Mouse (Mus musculus) MEL (cell line): ENCODE data around the gene Kcnc3. TPM values are rescaled to one million over a fixed set of nuclear protein-coding genes. Genes with fewer than 3 reads are reported as not detected.

Source experiments
- DNase-seq: peaks from one replicate; pipeline ENCODE4 v3.0.0; 2011; ENCODE audit warnings: low read depth, low spot score
- H3K27ac ChIP-seq: 2 replicates; pipeline ENCODE4 v1.5.1; 2012; ENCODE audit warnings: low read depth, mild to moderate bottlenecking, control low read depth, low read length, moderate library complexity; ENCODE audit not compliant: control insufficient read depth
- H3K27me3 ChIP-seq, 2 experiments: fragments of 150-350 bp in 1 of 2; sonication (generic) in 1 of 2; 2 replicates each; pipeline ENCODE4 v1.6.1; 2012; ENCODE audit warnings: low read length in 2 of 2, mild to moderate bottlenecking in 2 of 2, improper control_type of control experiment in 1 of 2, moderate library complexity in 1 of 2; ENCODE audit not compliant: insufficient read depth in 2 of 2, control insufficient read depth in 1 of 2
- H3K36me3 ChIP-seq, 2 experiments: 2 replicates each; pipeline ENCODE4 v1.6.1; 2012 to 2014; ENCODE audit warnings: low read length in 2 of 2, improper control_type of control experiment in 1 of 2, inconsistent platforms in 1 of 2, mild to moderate bottlenecking in 1 of 2; ENCODE audit not compliant: insufficient read depth in 2 of 2, control insufficient read depth in 1 of 2
- H3K4me1 ChIP-seq, 2 experiments: fragments of 150-350 bp in 1 of 2; sonication (generic) in 1 of 2; 2 replicates each; pipeline ENCODE4 v1.6.1; 2012; ENCODE audit warnings: low read length in 2 of 2, improper control_type of control experiment in 1 of 2, mild to moderate bottlenecking in 1 of 2; ENCODE audit not compliant: insufficient read depth in 2 of 2, control insufficient read depth in 1 of 2
- H3K4me3 ChIP-seq, 2 experiments: fragments of 150-350 bp in 1 of 2; sonication (generic) in 1 of 2; 2 replicates each; pipeline ENCODE4 v1.5.1; 2012; ENCODE audit warnings: low read depth in 2 of 2, low read length in 2 of 2, mild to moderate bottlenecking in 2 of 2, moderate library complexity in 2 of 2, control low read depth in 1 of 2, improper control_type of control experiment in 1 of 2; ENCODE audit not compliant: control insufficient read depth in 1 of 2, insufficient read depth in 1 of 2
- H3K79me2 ChIP-seq: 2 replicates; pipeline ENCODE4 v1.6.1; 2012; ENCODE audit warnings: mild to moderate bottlenecking, low read length, moderate library complexity; ENCODE audit not compliant: control insufficient read depth, poor library complexity, insufficient read depth
- H3K9ac ChIP-seq: 2 replicates; pipeline ENCODE4 v1.6.1; 2012; ENCODE audit warnings: low read depth, mild to moderate bottlenecking, control low read depth, low read length, moderate library complexity; ENCODE audit not compliant: control insufficient read depth, poor library complexity, severe bottlenecking
- H3K9me3 ChIP-seq: fragments of 150-350 bp; sonication (generic); replicated peaks from 2 replicates; pipeline ENCODE4 v1.6.1; 2012; ENCODE audit warnings: mild to moderate bottlenecking, low read length, improper control_type of control experiment, moderate library complexity; ENCODE audit not compliant: insufficient read depth
- CHD1 ChIP-seq: IDR thresholded peaks from 2 replicates; pipeline ENCODE4 v1.6.1; 2012; ENCODE audit warnings: low read depth, mild to moderate bottlenecking, inconsistent platforms, low read length, improper control_type of control experiment
- CTCF ChIP-seq, 3 experiments: IDR thresholded peaks in 2 of 3; conservative IDR thresholded peaks in 1 of 3; 2 replicates each; pipeline ENCODE4 v1.5.1; 2011 to 2012; ENCODE audit warnings: low read length in 3 of 3, low read depth in 2 of 3, mild to moderate bottlenecking in 2 of 3, improper control_type of control experiment in 1 of 3, inconsistent platforms in 1 of 3, mixed read lengths in 1 of 3, moderate library complexity in 1 of 3; ENCODE audit not compliant: control insufficient read depth in 1 of 3, insufficient read depth in 1 of 3, poor library complexity in 1 of 3, severe bottlenecking in 1 of 3
- KAT2A ChIP-seq: conservative IDR thresholded peaks from 2 replicates; pipeline ENCODE4 v1.6.1; 2012; ENCODE audit warnings: low read depth, low read length, improper control_type of control experiment, inconsistent platforms
- MAFK ChIP-seq: IDR thresholded peaks from 2 replicates; pipeline ENCODE4 v1.6.1; 2011; ENCODE audit warnings: low read depth, mild to moderate bottlenecking, low read length, improper control_type of control experiment, borderline replicate concordance
- MEF2A ChIP-seq: IDR thresholded peaks from 2 replicates; pipeline ENCODE4 v1.6.1; 2014; ENCODE audit warnings: low read depth, mild to moderate bottlenecking, inconsistent platforms, low read length, improper control_type of control experiment; ENCODE audit not compliant: poor library complexity, insufficient replicate concordance, severe bottlenecking; ENCODE audit errors: extremely low read depth
- MXI1 ChIP-seq: IDR thresholded peaks from 2 replicates; pipeline ENCODE4 v1.6.1; 2011; ENCODE audit warnings: mild to moderate bottlenecking, low read depth, low read length, improper control_type of control experiment
- NRF1 ChIP-seq: IDR thresholded peaks from 2 replicates; pipeline ENCODE4 v1.6.1; 2014; ENCODE audit warnings: low read depth, mild to moderate bottlenecking, inconsistent platforms, low read length, improper control_type of control experiment, moderate library complexity; ENCODE audit not compliant: poor library complexity, insufficient read depth, severe bottlenecking
- POLR2A ChIP-seq, 2 experiments: IDR thresholded peaks; 2 replicates each; pipeline ENCODE4 v1.6.1; 2011 to 2012; ENCODE audit warnings: low read length in 2 of 2, mild to moderate bottlenecking in 2 of 2, control low read depth in 1 of 2, improper control_type of control experiment in 1 of 2, low read depth in 1 of 2, moderate library complexity in 1 of 2; ENCODE audit not compliant: control insufficient read depth in 1 of 2, insufficient read depth in 1 of 2, poor library complexity in 1 of 2
- SMC3 ChIP-seq: IDR thresholded peaks from 2 replicates; pipeline ENCODE4 v1.6.1; 2011; ENCODE audit warnings: low read depth, low read length, improper control_type of control experiment
- TAL1 ChIP-seq: IDR thresholded peaks from 2 replicates; pipeline ENCODE4 v1.6.1; 2012; ENCODE audit warnings: mild to moderate bottlenecking, inconsistent platforms, low read length, moderate library complexity, mixed read lengths
- TCF12 ChIP-seq: IDR thresholded peaks from 2 replicates; pipeline ENCODE4 v1.6.1; 2014; ENCODE audit warnings: low read depth, mild to moderate bottlenecking, inconsistent platforms, low read length, improper control_type of control experiment, moderate library complexity
- UBTF ChIP-seq: IDR thresholded peaks from 2 replicates; pipeline ENCODE4 v1.6.1; 2012; ENCODE audit warnings: low read depth, mild to moderate bottlenecking, inconsistent platforms, low read length, improper control_type of control experiment, moderate library complexity, borderline replicate concordance; ENCODE audit not compliant: insufficient read depth
- ZKSCAN1 ChIP-seq: IDR thresholded peaks from 2 replicates; pipeline ENCODE4 v1.6.1; 2012; ENCODE audit warnings: low read depth, mild to moderate bottlenecking, inconsistent platforms, low read length, improper control_type of control experiment, moderate library complexity
- polyA plus RNA-seq, 2 experiments: library from polyadenylated mRNA; stranded (reverse) in 1 of 2; unstranded in 1 of 2; fragments of >175 nt in 1 of 2; fragments of >200 nt in 1 of 2; gene quantifications; 2 replicates each; pipeline versions ENCODE4 v1.2.1 to v1.2.4; 2012; ENCODE audit warnings: low replicate concordance in 2 of 2, low read depth in 1 of 2; ENCODE audit not compliant: insufficient read length in 2 of 2, insufficient read depth in 1 of 2, missing spikeins in 1 of 2
- total RNA-seq: library from RNA; depleted of rRNA; stranded (reverse); fragments of 300-350 nt; gene quantifications from 2 replicates; pipeline ENCODE4 v1.2.3, GENCODE M21; 2012

Kcnc3 gene
- total and polyA plus RNA-seq, 3 experiments: not detected

DNA sequence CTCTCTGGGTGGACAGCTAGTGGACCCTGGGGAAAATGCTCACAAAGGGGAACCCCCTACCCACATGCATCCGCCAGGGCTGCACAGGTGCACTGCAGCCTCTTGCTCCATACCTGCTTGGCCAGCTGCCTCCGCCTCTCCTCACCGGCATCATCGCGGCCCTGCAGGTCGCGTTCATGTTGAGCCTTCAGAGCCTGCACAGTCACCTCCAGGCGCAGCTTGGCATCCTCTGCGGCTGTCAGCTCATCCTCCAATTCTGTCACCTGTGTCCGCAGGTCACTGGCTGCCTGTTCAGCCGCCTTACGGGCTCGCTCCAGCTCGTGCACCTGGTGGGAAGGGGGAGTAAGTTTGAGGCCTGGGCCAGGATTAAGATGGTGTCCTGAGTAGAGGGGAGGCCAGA lies 25.5 kb downstream of the Kcnc3 start:
- no peaks in the 10 kb centered on the region for H3K27me3 ChIP-seq
- DNase-seq: no peak
- TF ChIP-seq ZKSCAN1 (no peak), TCF12 (no peak), MAFK (no peak), CHD1 (no peak), POLR2A (IDR thresholded peaks at IDR 0.05; ENCODE audit: control insufficient read depth in 1 of 2, insufficient read depth in 1 of 2, low read depth in 1 of 2, low read length in 2 of 2, poor library complexity in 1 of 2) (no peak), KAT2A (no peak), MEF2A (no peak), TAL1 (no peak), MXI1 (no peak), SMC3 (no peak)

DNA sequence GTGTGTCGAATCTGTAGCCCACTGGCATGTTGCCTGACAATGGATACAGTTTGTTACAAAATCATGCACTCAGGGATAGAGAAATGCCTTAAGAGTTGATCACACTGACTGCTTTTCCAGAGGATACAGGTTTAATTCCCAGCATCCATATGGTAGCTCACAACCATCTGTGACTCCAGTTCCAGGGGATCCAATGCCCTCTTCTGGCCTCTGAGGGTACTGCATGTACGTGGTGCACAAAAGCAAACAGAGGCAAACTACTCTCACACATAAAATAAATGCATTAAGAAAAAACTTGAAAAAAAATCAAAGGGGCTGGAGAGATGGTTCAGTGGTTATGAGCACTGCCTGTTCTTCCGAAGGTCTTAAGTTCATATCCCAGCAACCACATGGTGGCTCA lies 26.6 kb downstream of the Kcnc3 start:
- Histone ChIP-seq H3K27me3 (no peaks in the 10 kb centered on the region), H3K36me3 (no peaks in the 10 kb centered on the region), H3K9me3 (no peaks in the 10 kb centered on the region), H3K4me3 (no peak overlapping the region), H3K27ac (no peak overlapping the region), H3K9ac (no peak overlapping the region), H3K79me2 (no peaks in the 10 kb centered on the region), H3K4me1 (no peaks in the 10 kb centered on the region)
- DNase-seq: peak; percentile 3
- TF ChIP-seq NRF1 (no peak), CTCF (IDR thresholded peaks at IDR 0.05 in 2 of 3, conservative IDR thresholded peaks at IDR 0.05 in 1 of 3; ENCODE audit: control insufficient read depth in 1 of 3, insufficient read depth in 1 of 3, low read depth in 2 of 3, low read length in 3 of 3, poor library complexity in 1 of 3, severe bottlenecking in 1 of 3) (peak in 2 of 3 experiments; percentile 8 to 37; a peak in 2 of 6 replicates)

More for the DNA sequence above, 25.5 kb downstream of the Kcnc3 start:
- H3K9ac ChIP-seq: no peak overlapping the region
- no peaks in the 10 kb centered on the region for H3K4me1 ChIP-seq
- H3K27ac ChIP-seq: no peak overlapping the region
- no peaks in the 10 kb centered on the region for H3K9me3 ChIP-seq
- no peak overlapping the region for H3K4me3 ChIP-seq
- no peaks in the 10 kb centered on the region for H3K36me3 ChIP-seq
- H3K79me2 ChIP-seq: no peaks in the 10 kb centered on the region

DNA sequence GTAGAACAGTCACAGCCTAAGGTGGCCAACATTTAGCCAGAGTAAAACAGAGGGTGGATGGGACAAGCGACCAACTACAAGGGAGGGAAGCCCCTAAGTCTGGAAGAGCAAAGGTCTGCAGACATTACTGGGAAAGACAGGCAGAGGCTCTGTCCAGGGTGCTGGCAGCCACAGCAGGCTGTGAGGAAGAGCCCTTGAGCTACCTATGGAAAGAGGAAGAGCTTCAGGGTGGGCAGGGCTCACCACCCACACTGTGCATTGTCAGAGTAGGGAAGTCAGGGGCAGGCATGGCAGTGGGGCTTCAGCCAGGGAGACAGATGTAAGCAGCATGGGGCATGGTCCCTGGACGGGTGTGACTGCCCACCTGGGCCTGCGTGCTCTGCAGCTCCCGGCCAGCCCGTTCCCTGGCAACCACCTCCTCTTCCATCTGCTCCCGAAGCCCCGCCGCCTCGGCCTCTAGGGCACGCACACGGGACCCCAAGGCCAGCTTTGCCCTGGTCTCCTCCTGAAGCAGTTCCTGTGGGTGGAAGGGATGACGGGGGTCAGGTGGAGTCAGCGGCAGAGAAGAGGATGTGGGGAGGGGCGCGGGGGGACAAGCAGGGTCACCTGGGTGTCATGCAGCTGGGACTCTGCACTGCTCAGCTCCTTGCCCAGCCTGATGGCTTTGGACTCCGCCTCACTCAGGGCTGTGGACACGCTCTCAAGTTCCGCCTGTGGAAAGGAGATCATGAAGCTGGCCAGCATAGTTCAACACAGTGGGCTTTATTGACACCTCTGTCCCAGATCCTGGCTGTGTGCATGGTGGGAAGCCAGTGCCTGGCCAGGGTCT lies 33.5 kb downstream of the Kcnc3 start:
- Histone ChIP-seq H3K9me3 (no peaks in the 10 kb centered on the region), H3K27ac (no peak overlapping the region), H3K9ac (no peak overlapping the region), H3K4me1 (no peaks in the 10 kb centered on the region), H3K4me3 (no peak overlapping the region), H3K27me3 (no peaks in the 10 kb centered on the region), H3K79me2 (no peaks in the 10 kb centered on the region), H3K36me3 (no peaks in the 10 kb centered on the region)
- TF ChIP-seq MAFK (no peak), POLR2A (IDR thresholded peaks at IDR 0.05; ENCODE audit: control insufficient read depth in 1 of 2, insufficient read depth in 1 of 2, low read depth in 1 of 2, low read length in 2 of 2, poor library complexity in 1 of 2) (no peak), UBTF (no peak)
- peak; percentile 49 for DNase-seq
